In genomic region chr9:119063036-119063644, GRCm38 (mm10) we compare ENCODE assay signal across 10 mouse cellular contexts. TPM values are rescaled to one million over a fixed set of nuclear protein-coding genes. Genes with fewer than 3 reads are reported as not detected.
DNase-seq lines count a peak whose midpoint lies in the region; ATAC-seq and TF ChIP-seq lines count a peak whose summit lies in the region.
"Had no signal": no experiment of that assay in that cellular context is flagged by ENCODE, and none has a peak within 500 bp of the region (broad histone marks: within the 10 kb centered on the region; RNA-seq: fewer than 3 reads in every experiment).

No protein-coding gene starts in this region.

- peak overlapping the region; percentile 5; the same call in 1 of the 2 replicates for H3K4me2 ChIP-seq in heart, embryonic 11.5 days
- peak overlapping the region; percentile 39 for H3K4me2 ChIP-seq in kidney, embryonic 15.5 days
- H3K4me2 ChIP-seq in lung, postnatal 0 days (replicated peaks; ENCODE audit: low read depth, low read length) = no peak overlapping the region
- H3K4me2 ChIP-seq: limb, embryonic 15.5 days had no signal

- TF ChIP-seq EP300 in MEL (IDR thresholded peaks at IDR 0.05; ENCODE audit: low read depth in 1 of 2, low read length in 2 of 2) = no peak
- TF ChIP-seq EP300 in lung, postnatal 0 days (IDR thresholded peaks at IDR 0.05) = no peak

- no peak overlapping the region for H3K9ac ChIP-seq in heart, embryonic 11.5 days (ENCODE audit: low read depth, low read length)
- H3K9ac ChIP-seq in MEL (ENCODE audit: control insufficient read depth, low read depth, low read length, poor library complexity, severe bottlenecking) = peak overlapping the region; percentile 48
- H3K9ac ChIP-seq in kidney, embryonic 15.5 days = no peak overlapping the region
- no peak overlapping the region for H3K9ac ChIP-seq in lung, postnatal 0 days (replicated peaks; ENCODE audit: low read depth)
- H3K9ac ChIP-seq: limb, embryonic 15.5 days had no signal

- 21% methylated on average over 19 of the region's 19 CpGs for WGBS in heart, embryonic 11.5 days (ENCODE audit: insufficient replicate concordance)
- 32% methylated on average over 19 of the region's 19 CpGs for WGBS in kidney, embryonic 15.5 days
- WGBS in lung, postnatal 0 days = 33% methylated on average over 19 of the region's 19 CpGs

- no peaks in the 10 kb centered on the region for H3K36me3 ChIP-seq in heart, embryonic 11.5 days (ENCODE audit: control insufficient read depth, insufficient read depth, low read length)
- H3K36me3 ChIP-seq in MEL (ENCODE audit: control insufficient read depth in 1 of 2, insufficient read depth in 2 of 2, low read length in 2 of 2) = peaks cover 0 to 4% of the 10 kb centered on the region in 2 experiments; a peak in 2 of 4 replicates
- H3K36me3 ChIP-seq in kidney, embryonic 15.5 days = no peaks in the 10 kb centered on the region
- no peaks in the 10 kb centered on the region for H3K36me3 ChIP-seq in lung, postnatal 0 days (ENCODE audit: insufficient read depth, low read length)
- H3K36me3 ChIP-seq: limb, embryonic 15.5 days had no signal

- no peak overlapping the region for H3K4me3 ChIP-seq in heart, embryonic 11.5 days (ENCODE audit: low read depth, low read length)
- peak overlapping the region; percentile 76 to 85 for H3K4me3 ChIP-seq in MEL (ENCODE audit: control insufficient read depth in 1 of 2, insufficient read depth in 1 of 2, low read depth in 2 of 2, low read length in 2 of 2)
- 0 out of 2 replicates have a peak overlapping the region, but pooled peaks have one; percentile 14 for H3K4me3 ChIP-seq in kidney, embryonic 15.5 days (replicated peaks)
- no peak overlapping the region for H3K4me3 ChIP-seq in lung, postnatal 0 days (ENCODE audit: low read depth, low read length)
- H3K4me3 ChIP-seq: limb, embryonic 15.5 days had no signal

- intact Hi-C loops in left cerebral cortex, postnatal 36 days (cut with DNase I) = loop anchor here (10.0 kb wide), 1 partner anchor 468 kb away; no protein-coding TSS in a partner anchor

- no peak for ATAC-seq in heart, embryonic 11.5 days (replicated peaks; ENCODE audit: insufficient number of reproducible peaks, low FRiP score, low TSS enrichment)
- peak; percentile 35 for ATAC-seq in kidney, embryonic 15.5 days (replicated peaks; ENCODE audit: low FRiP score)
- ATAC-seq in lung, postnatal 0 days = peak; percentile 20; the same call in 1 of the 2 replicates

- no peak for TF ChIP-seq RAD21 in MEL (IDR thresholded peaks at IDR 0.05; ENCODE audit: low read depth, low read length)

- no peaks in the 10 kb centered on the region for H3K79me2 ChIP-seq in MEL (ENCODE audit: control insufficient read depth, insufficient read depth, low read length, poor library complexity)

- peaks cover 4% of the 10 kb centered on the region for H3K4me1 ChIP-seq in heart, embryonic 11.5 days (ENCODE audit: control insufficient read depth, insufficient read depth, low read length)
- peaks cover 0 to 20% of the 10 kb centered on the region in 2 experiments for H3K4me1 ChIP-seq in MEL (ENCODE audit: control insufficient read depth in 1 of 2, insufficient read depth in 2 of 2, low read length in 2 of 2)
- peaks cover 34% of the 10 kb centered on the region for H3K4me1 ChIP-seq in kidney, embryonic 15.5 days
- no peaks in the 10 kb centered on the region; the same call in 1 of the 2 replicates for H3K4me1 ChIP-seq in lung, postnatal 0 days (ENCODE audit: insufficient read depth, low read depth, low read length)

- no peaks in the 10 kb centered on the region for H3K27me3 ChIP-seq in heart, embryonic 11.5 days (ENCODE audit: control insufficient read depth, insufficient read depth, low read length)
- no peaks in the 10 kb centered on the region for H3K27me3 ChIP-seq in MEL (ENCODE audit: control insufficient read depth in 1 of 2, insufficient read depth in 2 of 2, low read length in 2 of 2)
- no peaks in the 10 kb centered on the region for H3K27me3 ChIP-seq in kidney, embryonic 15.5 days
- no peaks in the 10 kb centered on the region for H3K27me3 ChIP-seq in lung, postnatal 0 days (replicated peaks; ENCODE audit: insufficient read depth, low read length)
- H3K27me3 ChIP-seq: limb, embryonic 15.5 days had no signal

- H3K9me3 ChIP-seq in heart, embryonic 11.5 days (replicated peaks; ENCODE audit: control insufficient read depth, low read length) = no peaks in the 10 kb centered on the region
- no peaks in the 10 kb centered on the region for H3K9me3 ChIP-seq in MEL (replicated peaks; ENCODE audit: insufficient read depth, low read length)
- no peaks in the 10 kb centered on the region for H3K9me3 ChIP-seq in kidney, embryonic 15.5 days (replicated peaks)
- no peaks in the 10 kb centered on the region for H3K9me3 ChIP-seq in lung, postnatal 0 days (ENCODE audit: low read length)
- H3K9me3 ChIP-seq: limb, embryonic 15.5 days had no signal

- no peak for TF ChIP-seq CTCF in MEL (IDR thresholded peaks at IDR 0.05 in 2 of 3, conservative IDR thresholded peaks at IDR 0.05 in 1 of 3; ENCODE audit: control insufficient read depth in 1 of 3, insufficient read depth in 1 of 3, low read depth in 2 of 3, low read length in 3 of 3, poor library complexity in 1 of 3, severe bottlenecking in 1 of 3)
- no peak for TF ChIP-seq CTCF in lung, postnatal 0 days (IDR thresholded peaks at IDR 0.05)

- H3K27ac ChIP-seq in heart, embryonic 11.5 days (ENCODE audit: low read depth, low read length) = no peak overlapping the region
- H3K27ac ChIP-seq in MEL (ENCODE audit: control insufficient read depth, low read depth, low read length) = peak overlapping the region; percentile 32
- H3K27ac ChIP-seq in kidney, embryonic 15.5 days = 0 out of 2 replicates have a peak overlapping the region, but pooled peaks have one; percentile 2
- no peak overlapping the region for H3K27ac ChIP-seq in lung, postnatal 0 days (ENCODE audit: low read length)
- H3K27ac ChIP-seq: limb, embryonic 15.5 days had no signal

- peak in 1 of 2 experiments; percentile 60; a peak in 2 of 4 replicates for TF ChIP-seq POLR2A in MEL (IDR thresholded peaks at IDR 0.05; ENCODE audit: control insufficient read depth in 1 of 2, insufficient read depth in 1 of 2, low read depth in 1 of 2, low read length in 2 of 2, poor library complexity in 1 of 2)

- no peak for DNase-seq in heart, adult 9 months (ENCODE audit: low spot score in 2 of 2)
- DNase-seq in MEL (ENCODE audit: low read depth, low spot score) (peak; percentile 91), adipocyte (ENCODE audit: low spot score) (no peak)
- peak; percentile 35 for DNase-seq in lung, postnatal 0 days (ENCODE audit: low spot score)
- DNase-seq in right cerebral cortex, adult 18-20 months = no peak
- DNase-seq in left cerebral cortex, postnatal 36 days (ENCODE audit: low spot score in 2 of 2) = no peak
- DNase-seq: cerebellum, adult 18-20 months had no signal

TF ChIP-seq in MEL, 35 proteins besides CTCF, POLR2A, EP300 and RAD21 (continues in another document):
- TF ChIP-seq HCFC1 (IDR thresholded peaks at IDR 0.05; ENCODE audit: low read depth, low read length) = peak; percentile 42; the same call in 1 of the 2 replicates
- no peak for TF ChIP-seq MYC (IDR thresholded peaks at IDR 0.05; ENCODE audit: low read depth, low read length)
- 0 out of 2 replicates have a peak, but pooled peaks have one; percentile 40 for TF ChIP-seq ELF1 (IDR thresholded peaks at IDR 0.05; ENCODE audit: low read depth, low read length)
- TF ChIP-seq GABPA (IDR thresholded peaks at IDR 0.05; ENCODE audit: low read depth, low read length) = no peak
- TF ChIP-seq JUND (IDR thresholded peaks at IDR 0.05; ENCODE audit: low read depth, low read length) = no peak
- no peak for TF ChIP-seq MYB (IDR thresholded peaks at IDR 0.05; ENCODE audit: low read depth, low read length)
- no peak for TF ChIP-seq ZKSCAN1 (IDR thresholded peaks at IDR 0.05; ENCODE audit: low read depth, low read length)
- TF ChIP-seq TBP (IDR thresholded peaks at IDR 0.05; ENCODE audit: low read depth, low read length) = no peak
- no peak for TF ChIP-seq USF2 (IDR thresholded peaks at IDR 0.05; ENCODE audit: borderline replicate concordance in 1 of 2, insufficient read depth in 1 of 2, low read depth in 1 of 2, low read length in 2 of 2)
- no peak for TF ChIP-seq BHLHE40 (IDR thresholded peaks at IDR 0.05; ENCODE audit: borderline replicate concordance, low read depth, low read length)
- TF ChIP-seq NELFE (IDR thresholded peaks at IDR 0.05; ENCODE audit: low read depth, low read length) = peak; percentile 32; the same call in 1 of the 2 replicates
- no peak for TF ChIP-seq MAZ (IDR thresholded peaks at IDR 0.05; ENCODE audit: low read depth, low read length)
- TF ChIP-seq RCOR1 (IDR thresholded peaks at IDR 0.05; ENCODE audit: low read depth, low read length) = no peak

RNA-seq across cellular contexts. Expression of gene Vill, which starts 10.6 kb away (rescaled TPM):
- polyA plus RNA-seq in heart, embryonic 11.5 days (2014; fragmentation: Nextera tagmentation; extraction: Ambion mirVana) = 12.3 and 13.5 TPM in 2 replicates
- total RNA-seq in MEL (2012; rRNA removed) = 76.2 and 83.3 TPM in 2 replicates
- 100 to 1,000 TPM in 1 of 2 experiments, 10 to 100 TPM in 1; 90.9 to 197 TPM for polyA plus RNA-seq in MEL (2012; ENCODE audit: insufficient read depth in 1 of 2, insufficient read length in 2 of 2, low read depth in 1 of 2, low replicate concordance in 2 of 2, missing spikeins in 1 of 2)
- 36.4 and 46.2 TPM in 2 replicates for polyA plus RNA-seq in kidney, embryonic 15.5 days (2015; fragmentation: Nextera tagmentation; extraction: Ambion mirVana)
- polyA plus RNA-seq in lung, postnatal 0 days (2015; fragmentation: Nextera tagmentation; extraction: Ambion mirVana) = 16.6 and 20.0 TPM in 2 replicates
- 1 to 10 TPM; 5.1 to 9.6 TPM for total RNA-seq in left cerebral cortex, postnatal 36 days (2021)

RNA-seq across cellular contexts. Expression of gene Plcd1, which starts 30.2 kb away (rescaled TPM):
- 18.0 and 18.2 TPM in 2 replicates for polyA plus RNA-seq in heart, embryonic 11.5 days (2014; fragmentation: Nextera tagmentation; extraction: Ambion mirVana)
- total RNA-seq in MEL (2012; rRNA removed) = not detected in 2 replicates
- under 1 TPM in 1 of 2 experiments, not detected in 1; 0.36 TPM for polyA plus RNA-seq in MEL (2012; ENCODE audit: insufficient read depth in 1 of 2, insufficient read length in 2 of 2, low read depth in 1 of 2, low replicate concordance in 2 of 2, missing spikeins in 1 of 2)
- polyA plus RNA-seq in kidney, embryonic 15.5 days (2015; fragmentation: Nextera tagmentation; extraction: Ambion mirVana) = 20.0 and 20.1 TPM in 2 replicates
- 9.1 and 10.4 TPM in 2 replicates for polyA plus RNA-seq in lung, postnatal 0 days (2015; fragmentation: Nextera tagmentation; extraction: Ambion mirVana)
- total RNA-seq in left cerebral cortex, postnatal 36 days (2021) = 10 to 100 TPM; 12.6 to 14.9 TPM

RNA-seq across cellular contexts. Expression of gene Dlec1, which starts 39.1 kb away (rescaled TPM):
- 0.31 and 0.56 TPM in 2 replicates for polyA plus RNA-seq in heart, embryonic 11.5 days (2014; fragmentation: Nextera tagmentation; extraction: Ambion mirVana)
- total RNA-seq in MEL (2012; rRNA removed) = not detected in 2 replicates
- under 1 TPM in 1 of 2 experiments, not detected in 1; 0.22 TPM for polyA plus RNA-seq in MEL (2012; ENCODE audit: insufficient read depth in 1 of 2, insufficient read length in 2 of 2, low read depth in 1 of 2, low replicate concordance in 2 of 2, missing spikeins in 1 of 2)
- 2.6 and 6.2 TPM in 2 replicates for polyA plus RNA-seq in kidney, embryonic 15.5 days (2015; fragmentation: Nextera tagmentation; extraction: Ambion mirVana)
- polyA plus RNA-seq in lung, postnatal 0 days (2015; fragmentation: Nextera tagmentation; extraction: Ambion mirVana) = 0.57 and 0.64 TPM in 2 replicates
- 1 to 10 TPM; 4.1 to 5.1 TPM for total RNA-seq in left cerebral cortex, postnatal 36 days (2021)

Comparison
In these comparisons a context has a peak if more than half of its experiments do, and no peak if none do; other contexts are left out.
1. H3K27ac ChIP-seq: peak in MEL (single experiment) and kidney, embryonic 15.5 days (single experiment); none in heart, embryonic 11.5 days (single experiment) and lung, postnatal 0 days (single experiment).
2. H3K4me3 ChIP-seq: peak in MEL (2 of 2) and kidney, embryonic 15.5 days (single experiment); none in heart, embryonic 11.5 days (single experiment) and lung, postnatal 0 days (single experiment).
3. DNase-seq: peak in MEL (single experiment) and lung, postnatal 0 days (single experiment); none in heart, adult 9 months (0 of 2), adipocyte (single experiment), right cerebral cortex, adult 18-20 months (single experiment) and left cerebral cortex, postnatal 36 days (0 of 2).